Mouse (Mus musculus) lung, postnatal 0 days (tissue): ENCODE data around the gene Rnf26.

Source experiments
- CTCF ChIP-seq: IDR thresholded peaks from 2 replicates; pipeline ENCODE4 v1.5.1; 2016; ENCODE audit warnings: antibody characterized with exemption, mild to moderate bottlenecking
- EP300 ChIP-seq: IDR thresholded peaks from 2 replicates; pipeline ENCODE4 v1.6.1; 2016; ENCODE audit warnings: antibody characterized with exemption, mild to moderate bottlenecking, control low read depth

DNA sequence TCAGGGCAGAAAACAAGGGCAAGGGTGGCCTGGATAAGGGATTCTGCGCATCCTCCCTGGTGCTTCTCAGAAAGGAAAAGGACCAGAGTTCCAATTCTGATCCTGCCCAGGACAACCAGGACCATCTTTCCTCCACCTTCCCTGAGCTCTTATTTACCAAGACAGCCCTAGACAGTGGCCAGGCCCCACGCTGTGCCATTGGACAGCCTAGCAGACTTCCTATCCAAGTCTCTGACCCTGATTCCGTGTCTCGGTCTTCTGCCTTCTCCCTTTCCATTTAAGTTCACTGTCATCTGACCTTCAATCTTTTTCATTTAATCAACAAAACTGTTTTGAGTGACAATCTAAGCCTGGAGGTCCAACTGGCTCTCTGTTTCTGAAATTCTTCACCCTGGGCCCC lies 6.7 kb downstream of the Rnf26 start:
- TF ChIP-seq CTCF (no peak), EP300 (no peak)
